Mouse (Mus musculus) spleen, adult 2 months (tissue): ENCODE results near the gene Slc38a1.

Experiments
- CTCF ChIP-seq: fragments of 200-500 bp; IDR thresholded peaks from 2 replicates; pipeline ENCODE4 v1.5.1; 2011; ENCODE audit warnings: mild to moderate bottlenecking, inconsistent platforms; ENCODE audit not compliant: insufficient read depth, insufficient read length, insufficient replicate concordance; ENCODE audit errors: extremely low read depth
- POLR2A ChIP-seq: fragments of 200-500 bp; IDR thresholded peaks from 2 replicates; pipeline ENCODE4 v1.6.1; 2011; ENCODE audit warnings: low read depth, low read length, inconsistent platforms

- TF ChIP-seq CTCF = no peak
- no peak for TF ChIP-seq POLR2A
These were observed 50.8 kb downstream of the Slc38a1 start for GRCm38 (mm10) chr15:96591876-96592417.
